Mouse (Mus musculus) T-helper 1 cell (primary cell): ENCODE measurements around the gene Fosl1.

Source experiments
- in situ Hi-C: fragments of 300-600 bp; cut with MboI, MseI; formaldehyde crosslinking; loops from one replicate; pipeline ENCODE4 v1.15.1; 2025; ENCODE audit warnings: high pct_unique_total_duplicates

Fosl1 gene

GRCm38 (mm10) chr19:5456922-5457745 lies 9.8 kb downstream of the Fosl1 start:
- in situ Hi-C loops: no loop called here

DNA sequence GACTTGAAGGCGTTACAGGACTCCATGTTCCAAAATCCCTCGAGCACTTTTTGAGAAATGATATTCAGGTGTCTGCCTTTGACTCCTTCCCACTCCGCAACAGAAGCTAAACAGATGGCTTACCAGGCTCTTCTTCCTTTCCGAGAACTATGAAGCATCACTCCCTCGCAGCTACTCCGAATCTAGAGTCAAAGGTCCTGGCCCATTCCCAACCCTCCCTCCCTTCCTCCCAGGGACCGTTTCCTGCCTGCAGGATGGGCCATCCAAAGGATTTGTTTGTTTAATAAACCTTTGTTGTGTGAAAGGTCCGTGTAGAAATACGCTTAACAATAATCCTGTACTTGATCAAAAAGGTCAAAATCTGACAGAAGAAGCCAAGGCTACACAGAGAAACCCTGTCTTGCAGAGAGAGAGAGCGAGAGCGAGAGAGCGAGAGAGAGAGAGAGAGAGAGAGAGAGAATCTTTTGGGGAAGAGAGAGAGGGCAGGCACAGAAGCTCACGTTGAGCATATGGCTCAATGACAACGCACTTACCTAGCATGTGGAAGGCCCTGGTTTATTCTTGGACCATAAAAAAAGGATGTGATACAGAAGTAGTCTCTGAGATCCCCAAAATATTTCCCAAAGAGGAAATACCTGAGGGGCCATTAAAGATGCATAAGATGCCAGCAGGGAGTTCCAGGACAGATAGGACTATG lies 10.5 kb downstream of the Fosl1 start, which contains the start of gene Ccdc85b:
Gene Ccdc85b, minus strand, starts transcription at position 149 of the 697 bp plus-strand sequence.
- in situ Hi-C loops: no loop called here

DNA sequence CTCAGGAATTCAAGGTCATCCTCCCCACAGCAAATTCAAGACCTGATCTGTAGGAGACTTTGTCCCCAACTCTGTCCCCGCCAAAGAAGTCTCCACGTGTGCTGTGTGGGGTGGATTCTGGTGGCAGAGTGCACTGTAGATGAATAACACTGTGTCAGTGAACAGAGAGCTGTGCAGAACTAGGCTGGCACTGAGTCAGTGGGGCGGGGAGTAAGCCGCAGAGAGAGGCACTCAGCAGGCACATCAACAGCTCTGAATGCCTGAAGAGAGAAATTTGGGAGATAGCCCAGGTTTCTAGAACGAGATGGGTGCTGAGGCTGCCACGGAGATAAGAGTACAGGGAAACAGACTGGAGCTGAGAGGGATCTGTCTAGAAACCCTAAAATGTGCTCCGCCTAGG lies 11.7 kb downstream of the Fosl1 start:
- in situ Hi-C loops: no loop called here

DNA sequence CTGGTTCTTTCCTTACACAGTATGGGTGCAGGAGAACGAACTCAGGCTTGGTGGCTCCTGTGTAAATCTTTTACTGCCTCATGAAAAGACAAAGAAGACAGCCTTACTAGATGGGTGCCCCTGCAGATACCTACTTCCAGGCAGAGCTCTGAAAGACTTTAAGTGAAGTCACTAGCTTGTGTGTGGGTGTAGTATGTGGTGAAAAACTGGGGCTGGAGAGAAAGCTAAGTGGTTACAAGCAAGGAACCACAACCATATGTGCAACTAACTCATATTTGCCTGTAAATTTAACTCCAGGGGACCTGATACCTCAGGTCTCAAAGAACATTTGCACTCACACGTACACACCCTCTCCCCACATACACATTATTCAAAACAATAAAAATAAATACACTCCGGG lies 12.5 kb downstream of the Fosl1 start:
- in situ Hi-C loops: no loop called here

DNA sequence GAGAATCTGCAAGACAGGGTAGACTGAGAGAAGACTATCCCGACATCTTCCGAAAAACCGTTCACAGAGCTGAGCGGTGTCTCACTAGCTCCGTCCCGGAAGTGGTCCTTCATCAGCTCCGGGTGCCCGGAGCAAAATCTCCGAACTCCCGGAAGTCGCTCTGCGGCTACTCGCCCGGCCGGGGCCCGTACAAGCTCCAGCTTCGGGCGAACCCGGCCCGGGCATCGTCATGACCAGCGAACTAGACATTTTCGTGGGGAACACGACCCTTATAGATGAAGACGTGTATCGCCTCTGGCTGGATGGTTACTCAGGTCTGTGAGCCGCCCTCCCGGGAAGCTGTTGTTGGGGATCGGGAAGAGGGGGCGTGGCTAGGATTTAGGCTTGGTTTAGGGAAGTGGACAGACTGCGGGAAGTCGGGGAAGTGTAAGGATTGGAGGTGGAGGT lies 13.1 kb downstream of the Fosl1 start, which contains the start of gene Fibp:
Gene Fibp, plus strand, starts transcription at position 151 of the 447 bp plus-strand sequence.
- in situ Hi-C loops: no loop called here

DNA sequence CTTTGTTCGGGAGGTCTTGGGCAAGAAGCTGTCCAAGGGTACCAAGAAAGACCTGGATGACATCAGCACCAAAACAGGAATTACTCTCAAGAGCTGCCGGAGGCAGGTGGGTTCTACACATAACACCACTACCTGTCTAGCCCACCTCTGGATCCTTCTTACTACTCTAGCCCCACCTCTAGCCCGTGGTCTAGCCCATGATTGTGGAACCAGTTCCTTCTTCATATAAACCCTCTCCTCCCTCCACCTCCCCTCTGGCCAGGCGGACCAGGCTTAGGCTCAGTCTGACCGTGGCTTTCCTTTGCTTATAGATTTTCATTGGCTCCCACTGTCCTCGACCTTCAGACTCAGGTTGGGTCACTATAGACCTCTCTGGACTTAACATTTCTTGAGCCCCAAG lies 14.1 kb downstream of the Fosl1 start:
- in situ Hi-C loops: no loop called here

- in situ Hi-C loops: no loop called here
Measured at GRCm38 (mm10) chr19:5463212-5463611, 15.9 kb downstream of the Fosl1 start.

GRCm38 (mm10) chr19:5463791-5464562 lies 16.6 kb downstream of the Fosl1 start:
- in situ Hi-C loops: no loop called here

DNA sequence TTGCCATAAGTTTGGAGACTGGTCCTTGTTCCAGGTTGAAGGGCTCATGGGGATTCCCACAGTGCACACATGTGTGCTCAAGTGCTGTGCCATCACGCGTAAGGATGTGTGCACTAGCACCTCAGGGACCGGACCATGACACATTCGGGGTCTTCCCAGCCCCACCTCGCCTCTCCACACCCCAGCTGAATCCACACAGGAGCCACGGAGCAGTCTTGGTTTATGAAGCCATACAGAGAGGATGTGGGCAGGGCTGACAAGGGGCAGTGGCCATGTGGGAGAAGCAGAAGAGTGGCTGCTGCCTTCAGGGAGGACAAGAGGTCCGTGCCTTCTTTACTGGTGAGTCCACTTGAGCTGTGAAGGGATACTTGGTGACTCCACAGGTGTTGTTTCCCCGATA lies 17.7 kb downstream of the Fosl1 start:
- in situ Hi-C loops: no loop called here

GRCm38 (mm10) chr19:5466916-5467500 lies 19.7 kb downstream of the Fosl1 start:
- in situ Hi-C loops: no loop called here

GRCm38 (mm10) chr19:5468374-5468773 lies 21.0 kb downstream of the Fosl1 start, which contains the start of gene Ctsw:
TSS of gene Ctsw (minus strand) at chr19:5468507.
- in situ Hi-C loops: no loop called here

GRCm38 (mm10) chr19:5471846-5472245 lies 24.5 kb downstream of the Fosl1 start:
- in situ Hi-C loops: no loop called here

GRCm38 (mm10) chr19:5472857-5473256 lies 25.5 kb downstream of the Fosl1 start:
- in situ Hi-C loops: no loop called here

- in situ Hi-C loops: no loop called here
Measured at GRCm38 (mm10) chr19:5473720-5474119, 26.4 kb downstream of the Fosl1 start, which contains the start of gene Efemp2. TSS of gene Efemp2 (plus strand) at chr19:5473954.

DNA sequence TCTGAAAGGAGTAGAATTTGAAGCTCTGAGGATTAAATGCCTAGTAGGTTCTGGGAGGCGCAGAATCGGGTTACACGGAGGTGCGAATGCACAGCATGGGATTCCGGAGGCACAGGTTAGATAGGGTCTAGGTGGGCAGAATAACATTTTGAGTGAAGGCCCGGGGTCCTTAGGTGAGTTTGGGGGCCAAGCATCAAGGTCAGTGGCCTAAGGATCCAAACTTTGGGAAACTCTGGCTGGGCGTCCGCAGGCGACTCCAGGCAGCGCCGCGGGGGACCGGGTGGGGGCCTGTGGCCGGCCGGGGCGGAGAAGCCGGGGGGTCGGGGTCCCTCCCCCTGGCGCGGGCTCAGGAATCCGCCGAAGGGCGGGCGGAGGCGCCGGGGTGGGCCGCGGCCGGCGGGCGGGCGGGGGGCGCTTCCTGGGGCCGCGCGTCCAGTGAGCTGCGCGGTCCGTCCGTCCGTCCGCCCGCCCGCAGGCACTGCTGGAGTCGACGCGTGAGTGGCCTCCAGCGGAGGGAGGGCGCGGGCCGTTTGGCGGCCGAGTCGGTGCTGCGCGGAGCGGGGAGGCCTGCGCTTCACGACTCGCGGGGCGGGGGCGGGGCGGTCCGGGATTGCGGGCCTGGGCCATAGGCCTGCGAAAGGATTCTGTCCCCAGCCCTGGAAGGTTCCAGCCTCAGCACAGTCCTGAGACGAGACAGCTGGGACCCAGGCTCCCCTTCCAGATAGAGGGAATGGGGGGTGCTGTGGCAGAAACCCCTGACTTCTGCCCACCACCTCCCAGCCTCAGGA lies 27.1 kb downstream of the Fosl1 start:
- in situ Hi-C loops: no loop called here

- in situ Hi-C loops: no loop called here
Measured at GRCm38 (mm10) chr19:5475069-5475714, 27.8 kb downstream of the Fosl1 start.

DNA sequence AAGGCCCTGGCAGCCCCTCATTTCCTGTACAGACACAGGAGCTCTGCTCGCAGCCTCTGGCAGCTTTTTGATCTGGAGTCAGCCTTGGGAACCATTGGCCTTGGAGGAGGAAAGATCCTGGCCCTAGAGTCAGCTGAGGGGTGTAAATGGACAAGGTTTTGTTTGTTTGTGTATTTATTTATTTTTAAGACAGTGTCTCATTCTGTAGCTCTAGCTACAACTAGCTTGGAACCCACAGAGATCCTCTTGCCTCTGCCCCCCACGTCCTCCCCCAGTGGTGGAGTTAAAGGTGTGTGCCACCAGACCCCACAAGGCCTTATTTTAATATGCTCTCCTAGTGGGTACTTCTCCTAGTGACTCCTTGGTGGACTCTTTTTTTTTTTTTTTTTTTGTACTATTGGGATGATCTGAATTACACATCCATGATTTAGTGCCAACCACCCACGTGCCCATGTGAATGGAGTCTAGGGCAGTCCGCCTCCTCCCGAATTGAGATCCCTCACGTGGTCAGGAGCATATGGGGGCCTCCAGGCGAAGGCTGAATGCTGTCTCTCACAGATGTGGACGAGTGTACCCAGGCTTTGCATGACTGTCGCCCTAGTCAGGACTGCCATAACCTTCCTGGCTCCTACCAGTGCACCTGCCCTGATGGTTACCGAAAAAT lies 29.8 kb downstream of the Fosl1 start:
- in situ Hi-C loops: no loop called here

DNA sequence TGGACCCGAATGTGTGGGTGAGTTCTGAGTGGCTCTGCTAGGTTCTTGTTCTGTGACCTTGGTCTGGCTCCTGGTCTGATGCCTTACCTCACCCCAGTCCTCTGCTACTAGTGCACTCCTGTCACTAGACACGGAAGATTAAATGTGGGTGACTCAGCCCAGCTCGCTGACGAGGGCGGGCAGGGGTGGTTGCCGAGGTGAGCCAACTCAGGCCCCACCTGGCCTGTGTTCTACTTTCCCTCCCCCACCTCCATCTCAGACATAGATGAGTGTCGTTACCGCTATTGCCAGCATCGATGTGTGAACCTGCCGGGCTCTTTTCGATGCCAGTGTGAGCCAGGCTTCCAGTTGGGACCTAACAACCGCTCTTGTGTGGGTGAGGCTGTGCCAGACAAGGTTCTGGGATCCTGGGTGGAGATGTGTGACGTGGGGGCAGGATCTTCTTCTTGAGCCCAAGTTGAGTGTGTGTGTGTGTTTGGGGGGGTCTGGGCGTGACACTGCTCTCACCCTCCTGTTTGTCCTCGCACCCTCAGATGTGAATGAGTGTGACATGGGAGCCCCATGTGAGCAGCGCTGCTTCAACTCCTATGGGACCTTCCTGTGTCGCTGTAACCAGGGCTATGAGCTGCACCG lies 30.4 kb downstream of the Fosl1 start:
- in situ Hi-C loops: no loop called here

GRCm38 (mm10) chr19:5480016-5480415 lies 32.7 kb downstream of the Fosl1 start:
- in situ Hi-C loops: no loop called here
